Mouse (Mus musculus): ENCODE data around the gene Eif2ak3.
A peak's percentile ranks its signal among the peaks of the same experiment; 100 is the strongest.

The Eif2ak3 gene

DNA sequence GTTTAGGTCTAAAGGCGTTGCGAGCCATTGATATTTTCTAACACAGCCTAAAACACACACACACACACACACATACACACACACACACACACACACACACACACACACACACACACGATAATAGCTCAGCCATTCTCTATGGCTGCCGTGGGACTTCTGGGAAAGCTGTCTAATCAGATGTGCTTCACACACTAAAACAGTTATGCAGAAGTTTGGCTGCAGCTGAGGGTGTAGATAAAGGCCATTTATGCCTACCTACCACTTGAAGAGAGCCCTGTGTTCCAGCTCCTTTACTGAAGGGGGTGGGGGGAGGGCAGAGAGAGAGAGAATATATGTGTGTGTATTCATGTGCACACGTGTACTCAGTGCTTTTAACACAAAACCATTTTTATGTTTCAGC, 59.4 kb downstream of the Eif2ak3 start:
- DNase-seq (ENCODE audit: low read depth): no peak

DNA sequence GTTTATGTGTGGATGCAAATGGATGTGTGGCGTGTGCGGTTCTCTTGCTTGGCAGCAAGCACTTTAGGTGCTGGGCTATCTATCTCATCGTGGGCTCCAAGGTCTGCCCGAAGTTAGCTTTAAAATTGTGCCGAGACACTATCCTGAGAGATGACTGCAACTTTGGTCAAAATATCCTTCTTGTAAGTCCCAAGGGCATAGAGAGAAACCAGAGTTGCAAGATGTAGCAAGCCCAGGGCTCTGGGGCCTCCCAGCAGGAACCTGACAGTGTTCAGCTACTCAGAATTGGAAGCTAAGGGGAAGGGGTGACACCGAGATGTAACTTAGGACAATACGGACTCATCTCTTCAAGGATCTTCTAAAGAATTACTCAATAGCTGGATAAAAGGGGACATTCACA, 65.3 kb downstream of the Eif2ak3 start:
- no peak for DNase-seq (ENCODE audit: low read depth)

DNA sequence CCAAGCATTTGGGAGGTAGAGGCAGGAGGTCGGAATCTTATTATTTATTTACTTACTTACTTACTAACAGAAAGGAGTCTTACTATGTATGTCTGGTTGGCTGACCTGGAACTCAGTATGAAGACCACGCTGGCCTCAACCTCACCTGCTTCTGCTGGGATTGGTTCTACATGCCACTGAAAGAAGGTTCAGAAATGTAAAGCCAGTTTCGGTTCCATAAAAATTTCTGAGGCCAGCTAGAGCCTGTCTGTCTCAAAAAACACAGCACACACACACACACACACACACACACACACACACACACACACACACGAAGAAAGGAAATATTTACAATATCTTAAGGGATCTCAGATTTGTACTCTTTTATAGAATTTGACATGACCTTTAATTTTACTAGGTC, 66.0 kb downstream of the Eif2ak3 start:
- no peak for DNase-seq (ENCODE audit: low read depth)

DNA sequence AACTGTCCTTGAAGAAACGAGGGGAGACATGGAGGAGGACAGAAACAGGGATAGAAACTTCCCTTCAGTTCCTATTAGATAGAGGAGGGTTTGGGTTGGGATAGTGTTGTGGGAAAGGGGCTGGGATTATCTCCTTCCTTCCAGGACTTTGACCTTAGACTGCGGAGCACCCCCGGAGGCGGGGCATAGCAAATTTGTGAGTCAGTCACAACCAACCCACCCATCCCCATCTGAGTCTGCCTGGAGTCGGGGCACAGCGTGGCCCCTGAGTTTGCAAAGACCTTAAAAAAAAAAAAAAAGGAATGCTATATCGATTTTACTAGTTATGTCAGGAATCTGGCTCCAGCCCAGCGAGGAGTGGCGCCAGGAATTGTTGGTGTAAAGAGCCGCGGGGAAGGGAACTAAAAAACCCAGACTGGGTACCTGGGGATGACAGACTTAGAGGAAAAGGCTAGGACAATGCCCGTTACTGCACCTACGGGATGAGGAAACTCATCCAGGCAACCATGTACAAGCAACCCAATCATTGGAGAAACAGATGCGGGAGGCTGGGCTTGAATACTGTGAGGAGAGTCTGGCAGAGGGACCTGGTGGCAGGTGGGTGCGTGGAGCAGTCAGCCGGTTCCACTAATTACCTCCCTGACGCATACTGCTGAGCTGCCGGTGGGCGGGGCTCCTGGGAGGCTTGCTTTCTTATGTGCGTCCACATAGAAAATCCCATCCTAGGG, 67.5 kb downstream of the Eif2ak3 start:
- DNase-seq (ENCODE audit: low read depth): no peak

DNA sequence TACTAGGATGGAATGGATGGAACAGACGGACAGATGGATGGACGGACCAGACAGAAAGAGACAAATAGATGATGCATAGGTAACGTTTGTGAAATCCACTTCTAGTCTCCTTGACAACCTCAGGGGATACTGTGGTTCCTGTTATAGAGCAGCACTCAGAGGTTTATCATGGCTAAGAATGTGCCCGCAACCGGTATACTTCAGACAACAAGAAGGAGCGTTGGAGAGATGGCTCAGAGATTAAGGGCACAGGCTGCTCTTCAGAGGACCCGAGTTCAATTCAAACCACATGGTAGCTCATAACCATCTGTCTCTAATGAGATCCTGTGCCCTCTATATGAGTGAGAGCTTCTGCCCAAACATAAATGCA, 68.1 kb downstream of the Eif2ak3 start:
- DNase-seq (ENCODE audit: low read depth): no peak

DNA sequence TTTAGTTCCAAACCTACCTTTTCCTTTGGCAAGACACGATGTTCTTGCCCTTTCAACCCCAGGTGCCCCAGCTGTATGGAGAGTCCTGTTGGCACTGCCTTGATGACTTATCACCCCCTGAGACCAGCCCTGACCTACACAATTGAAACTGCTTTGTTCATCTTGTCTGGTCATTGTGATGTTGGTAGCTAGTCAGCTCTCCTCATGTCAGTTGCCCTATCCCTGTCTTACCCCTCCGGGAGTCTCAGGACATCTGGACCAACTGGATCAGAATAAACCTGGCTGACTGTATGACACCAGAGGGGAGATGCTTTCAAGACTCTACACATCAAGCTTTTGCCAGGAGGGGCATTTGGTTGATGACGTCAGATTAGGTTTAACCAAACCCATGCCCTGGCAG, 74.5 kb downstream of the Eif2ak3 start, which contains the start of gene Tex37:
Gene Tex37, minus strand, starts transcription at position 101 of the 400 bp plus-strand sequence.
- no peak for DNase-seq (ENCODE audit: low read depth)

DNA sequence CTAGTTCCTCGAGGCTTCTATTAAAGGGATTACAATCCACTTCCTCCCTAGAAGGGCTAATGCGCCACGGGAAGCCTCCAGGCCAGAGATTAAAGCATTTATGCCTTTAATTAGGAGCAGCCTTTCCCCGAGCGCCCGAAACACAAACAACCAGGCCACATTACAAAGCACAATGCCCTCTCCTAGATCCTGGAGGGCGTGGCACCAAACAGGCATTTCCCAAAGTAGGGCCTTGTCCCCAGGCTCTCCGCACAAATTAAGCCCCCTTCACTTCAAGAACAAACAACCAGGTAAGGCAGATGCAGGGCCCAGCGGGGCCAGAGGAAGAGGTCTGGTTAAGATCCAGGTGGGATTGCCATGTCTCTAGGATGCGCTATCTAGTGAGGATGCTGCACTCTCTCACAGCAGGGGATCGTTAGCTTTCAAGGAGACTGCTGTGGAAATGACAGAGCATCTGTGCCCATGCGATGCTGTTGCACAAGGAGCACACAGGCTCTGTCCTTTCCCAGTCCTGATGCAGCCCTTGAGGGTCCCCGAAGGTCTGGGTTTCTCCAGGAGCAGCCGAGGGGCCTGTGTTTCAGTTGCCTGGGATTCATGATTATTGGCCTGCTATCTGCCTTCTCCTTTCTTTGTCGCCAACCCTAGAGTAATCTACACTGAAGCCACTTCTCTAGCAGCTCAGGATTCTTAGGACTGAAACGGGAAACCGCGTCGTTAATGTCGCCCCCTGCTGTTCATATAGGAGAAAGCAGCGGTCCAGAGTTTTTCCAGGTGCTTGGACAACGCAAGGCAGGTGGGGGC, 77.2 kb downstream of the Eif2ak3 start:
- peak; percentile 65 for DNase-seq (ENCODE audit: low read depth)

DNA sequence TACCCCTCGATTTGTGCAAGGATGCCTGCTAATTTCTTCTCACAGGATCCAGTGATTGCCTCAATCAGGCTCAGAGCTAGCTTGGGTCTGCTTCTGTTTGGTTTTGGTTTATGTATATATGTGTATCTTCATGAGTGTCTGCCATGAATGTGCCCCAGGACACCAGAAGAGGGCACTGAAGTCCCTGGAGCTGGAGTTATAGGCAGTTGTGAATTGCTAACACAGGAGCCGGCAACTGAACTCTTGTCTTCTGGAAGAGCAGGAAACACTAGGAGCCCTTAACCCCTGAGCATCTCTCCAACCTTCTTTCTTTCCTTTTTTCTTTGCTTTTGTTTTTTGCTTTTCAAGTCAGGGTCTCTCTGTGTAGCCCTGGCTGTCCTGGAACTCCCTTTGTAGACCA, 87.5 kb downstream of the Eif2ak3 start:
- DNase-seq (ENCODE audit: low read depth): no peak

DNA sequence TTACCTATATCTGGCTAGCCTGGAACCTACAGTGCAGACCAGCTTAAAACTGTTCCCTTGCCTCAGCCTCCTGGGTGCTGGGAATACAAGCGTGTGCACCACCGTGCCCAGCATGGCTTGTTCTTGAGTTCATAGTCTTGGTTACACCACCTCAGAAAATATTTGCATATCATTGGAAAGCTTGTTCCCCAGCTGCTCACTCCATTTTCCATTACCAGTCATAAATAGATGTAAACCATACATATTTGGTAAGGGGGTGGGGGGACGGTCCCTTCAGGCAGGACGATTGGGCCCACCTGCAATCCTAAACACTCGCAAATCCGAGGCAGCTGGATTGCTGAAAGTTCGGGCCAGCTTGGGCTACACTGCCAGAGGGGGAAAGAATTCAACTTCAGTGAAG, 109.0 kb downstream of the Eif2ak3 start:
- no peak for DNase-seq (ENCODE audit: low read depth)

DNA sequence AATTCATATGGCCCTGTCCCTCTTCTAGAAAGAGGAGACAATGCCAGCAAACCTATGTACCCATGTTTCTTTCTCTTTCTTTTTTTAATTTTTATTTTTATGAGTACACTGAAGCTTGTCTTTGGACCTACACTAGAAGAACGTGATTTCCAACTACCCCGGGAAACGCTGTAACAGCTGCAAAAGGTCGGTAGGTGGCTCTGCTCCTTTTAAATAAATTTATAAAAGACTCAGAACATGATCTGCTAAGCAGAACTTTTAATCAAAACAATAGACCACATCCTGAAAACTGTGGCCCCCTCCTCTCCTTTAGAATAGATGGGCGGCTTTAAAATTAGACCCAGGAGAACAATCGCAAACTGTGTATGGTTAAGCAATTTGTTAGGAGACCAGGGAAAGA, 109.7 kb downstream of the Eif2ak3 start:
- peak; percentile 22 for DNase-seq (ENCODE audit: low read depth)
